Mouse (Mus musculus) stomach, postnatal 0 days (tissue): ENCODE results near the gene Gm10563. TPM values are rescaled to one million over a fixed set of nuclear protein-coding genes. Genes with fewer than 3 reads are reported as not detected.
"Not testable (repeated sequence)": the region's sequence is repeated elsewhere in the genome, so short reads cannot be mapped to it uniquely, and the experiment has no call there.

Experiments
- ATAC-seq: fragments of 200-750 bp; cut with Nextera tagmentation; 2 replicates; pipeline ENCODE4 v1.8.0; 2017; ENCODE audit not compliant: low FRiP score, low TSS enrichment
- DNase-seq: peaks from one replicate; pipeline ENCODE4 v3.0.0-alpha.2; 2016; ENCODE audit warnings: low spot score
- H3K27ac ChIP-seq: fragments of 300-500 bp; sonication (generic); replicated peaks from 2 replicates; pipeline ENCODE4 v1.5.1; 2014; ENCODE audit warnings: mild to moderate bottlenecking, control low read depth
- H3K27me3 ChIP-seq: fragments of 300-500 bp; sonication (generic); 2 replicates; pipeline ENCODE4 v1.6.1; 2014; ENCODE audit warnings: low read length; ENCODE audit not compliant: control insufficient read depth, insufficient read depth
- H3K36me3 ChIP-seq: fragments of 300-500 bp; sonication (generic); 2 replicates; pipeline ENCODE4 v1.6.1; 2014; ENCODE audit warnings: low read length, mixed read lengths; ENCODE audit not compliant: control insufficient read depth, insufficient read depth
- H3K4me1 ChIP-seq: fragments of 300-500 bp; sonication (generic); replicated peaks from 2 replicates; pipeline ENCODE4 v1.6.1; 2014; ENCODE audit warnings: antibody characterized with exemption; ENCODE audit not compliant: control insufficient read depth, insufficient read depth
- H3K4me2 ChIP-seq: fragments of 300-500 bp; sonication (generic); replicated peaks from 2 replicates; pipeline ENCODE4 v1.6.1; 2014; ENCODE audit warnings: low read depth, mild to moderate bottlenecking, control low read depth, moderate library complexity
- H3K4me3 ChIP-seq: fragments of 300-500 bp; sonication (generic); 2 replicates; pipeline ENCODE4 v1.5.1; 2014; ENCODE audit warnings: low read depth, low read length, control low read depth
- H3K9ac ChIP-seq: fragments of 300-500 bp; sonication (generic); 2 replicates; pipeline ENCODE4 v1.6.1; 2014; ENCODE audit warnings: mild to moderate bottlenecking, low read length, control low read depth, mixed read lengths
- H3K9me3 ChIP-seq: fragments of 300-500 bp; sonication (generic); 2 replicates; pipeline ENCODE4 v1.6.1; 2016; ENCODE audit warnings: low read length; ENCODE audit not compliant: control insufficient read depth
- CTCF ChIP-seq: IDR thresholded peaks from 2 replicates; pipeline ENCODE4 v1.5.1; 2016; ENCODE audit warnings: antibody characterized with exemption, low read depth, mild to moderate bottlenecking, moderate library complexity
- EP300 ChIP-seq: optimal IDR thresholded peaks from 2 replicates; pipeline ENCODE3; 2016; ENCODE audit warnings: antibody characterized with exemption
- WGBS: fragments of 180-500 bp; shearing (Covaris S2); extraction: QIAGEN DNeasy Blood & Tissue Kit; methylation state at CpG from one replicate; pipeline ENCODE4 v1.1.7; 2014; 5-methylcytosine and 5-hydroxymethylcytosine counted together
- polyA plus RNA-seq: library from polyadenylated mRNA; unstranded; fragments of >200 nt; fragmentation: Nextera tagmentation; extraction: Ambion mirVana; gene quantifications from 2 replicates; pipeline ENCODE4 v1.2.1, GENCODE M21; 2015

The Gm10563 gene
- polyA plus RNA-seq, 1 experiment from 2014 or later: not detected

DNA sequence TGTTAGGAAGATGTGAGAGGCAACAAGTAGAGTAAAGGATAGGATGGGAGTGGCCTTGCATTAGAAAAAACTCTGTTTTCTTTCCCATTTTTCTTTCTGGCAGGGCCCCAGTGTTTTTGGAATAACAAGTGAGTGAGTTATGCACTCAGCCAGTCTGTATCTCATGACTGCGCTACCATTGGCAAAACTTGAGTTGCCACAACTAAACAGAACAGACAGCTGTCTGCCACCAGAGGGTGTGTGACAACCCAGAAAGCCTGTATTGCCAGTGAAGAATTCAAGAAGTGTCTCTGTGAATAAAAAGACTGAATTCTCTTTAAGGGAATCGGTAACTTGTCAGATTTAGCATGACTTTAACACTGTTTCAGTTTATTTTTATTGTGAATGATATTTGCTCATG lies 30.8 kb upstream of the Gm10563 start:
- Histone ChIP-seq H3K9me3 (no peaks in the 10 kb centered on the region), H3K9ac (no peak overlapping the region), H3K36me3 (no peaks in the 10 kb centered on the region), H3K27me3 (no peaks in the 10 kb centered on the region), H3K4me2 (no peak overlapping the region), H3K4me3 (no peak overlapping the region), H3K27ac (no peak overlapping the region), H3K4me1 (no peaks in the 10 kb centered on the region)
- no peak for TF ChIP-seq EP300
- peak; percentile 70 for TF ChIP-seq CTCF
- 79% methylated on average over 2 of the region's 2 CpGs for WGBS
- no peak for ATAC-seq
- no peak for DNase-seq

DNA sequence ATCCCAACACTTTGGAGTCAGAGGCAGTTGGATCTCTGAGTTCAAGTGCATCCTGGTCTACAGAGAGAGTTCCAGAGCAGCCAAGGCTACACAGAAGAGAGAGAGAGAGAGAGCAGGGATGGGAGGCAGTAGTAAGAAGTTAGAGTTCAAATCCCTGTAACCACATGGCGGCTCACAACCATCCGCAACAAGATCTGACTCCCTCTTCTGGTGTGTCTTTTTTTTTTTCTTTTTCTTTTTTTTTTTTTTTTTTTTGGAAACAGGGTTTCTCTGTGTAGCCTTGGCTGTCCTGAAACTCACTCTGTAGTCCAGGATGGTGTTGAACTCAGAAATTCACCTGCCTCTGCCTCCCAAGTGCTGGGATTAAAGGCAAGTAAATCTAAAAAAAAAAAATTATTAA lies 26.9 kb upstream of the Gm10563 start:
- no peaks in the 10 kb centered on the region for H3K4me1 ChIP-seq
- WGBS: 51% methylated on average over 2 of the region's 2 CpGs
- no peak for TF ChIP-seq CTCF
- TF ChIP-seq EP300: no peak

DNA sequence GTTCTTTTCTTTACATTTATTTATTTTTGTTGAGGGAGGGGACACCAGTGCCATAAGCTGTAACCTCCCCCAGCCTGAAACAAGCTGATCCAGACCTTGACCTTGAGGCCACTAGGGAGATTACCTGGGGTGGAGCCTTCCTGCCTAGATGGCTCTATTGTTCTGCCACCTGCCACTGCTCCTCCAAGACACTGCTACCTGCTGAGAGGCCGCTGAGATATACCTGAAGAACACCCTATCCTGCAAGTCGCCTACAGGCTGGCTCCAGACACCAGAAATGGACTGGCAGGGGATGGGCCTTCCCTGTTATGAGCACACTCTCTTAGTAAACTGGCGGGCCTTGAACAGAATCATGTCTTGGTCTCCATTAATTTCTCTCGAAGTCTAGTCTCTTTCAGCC lies 25.0 kb upstream of the Gm10563 start:
- H3K9ac ChIP-seq, H3K36me3 ChIP-seq, H3K9me3 ChIP-seq, H3K4me1 ChIP-seq, H3K4me3 ChIP-seq, DNase-seq, H3K27ac ChIP-seq, ATAC-seq, H3K27me3 ChIP-seq, H3K4me2 ChIP-seq: not testable (repeated sequence)
- 73% methylated on average over 4 of the region's 4 CpGs for WGBS

More for the DNA sequence above, 26.9 kb upstream of the Gm10563 start:
- no peak for ATAC-seq
- Histone ChIP-seq H3K36me3 (no peaks in the 10 kb centered on the region), H3K9me3 (no peaks in the 10 kb centered on the region), H3K4me2 (no peak overlapping the region), H3K4me3 (no peak overlapping the region), H3K27me3 (no peaks in the 10 kb centered on the region), H3K27ac (no peak overlapping the region), H3K9ac (no peak overlapping the region)
- DNase-seq: no peak

DNA sequence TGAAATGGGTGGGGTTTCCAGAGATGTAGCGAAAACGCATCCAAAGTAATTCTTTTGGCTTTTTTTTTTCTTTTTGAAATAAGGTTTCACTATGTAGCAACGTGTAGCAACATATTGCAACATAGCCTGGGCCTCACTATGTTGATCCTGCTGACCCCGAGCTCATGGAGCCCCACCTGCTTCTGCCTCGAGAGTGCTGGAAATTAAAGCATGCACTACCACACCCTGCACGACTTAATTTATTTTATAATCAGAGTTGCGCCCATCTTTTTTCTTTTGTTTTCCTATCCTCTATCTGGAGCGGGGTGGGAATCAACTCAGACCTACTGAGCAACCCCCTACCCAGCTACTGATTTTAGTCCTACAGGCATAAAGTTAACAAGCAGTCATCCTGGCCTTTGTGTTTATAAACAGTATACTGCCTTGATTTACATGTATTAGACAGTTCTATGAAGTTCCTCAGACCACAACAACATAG lies 24.4 kb upstream of the Gm10563 start:
- Histone ChIP-seq H3K9me3 (no peaks in the 10 kb centered on the region), H3K9ac (no peak overlapping the region), H3K4me1 (no peaks in the 10 kb centered on the region), H3K36me3 (no peaks in the 10 kb centered on the region), H3K27me3 (no peaks in the 10 kb centered on the region), H3K27ac (peak overlapping the region; percentile 84), H3K4me2 (peak overlapping the region; percentile 91), H3K4me3 (peak overlapping the region; percentile 88)
- WGBS: 2% methylated on average over 8 of the region's 8 CpGs
- DNase-seq (no peak), ATAC-seq (peak; percentile 33; the same call in 1 of the 2 replicates)
- no peak for TF ChIP-seq CTCF
- TF ChIP-seq EP300: no peak

DNA sequence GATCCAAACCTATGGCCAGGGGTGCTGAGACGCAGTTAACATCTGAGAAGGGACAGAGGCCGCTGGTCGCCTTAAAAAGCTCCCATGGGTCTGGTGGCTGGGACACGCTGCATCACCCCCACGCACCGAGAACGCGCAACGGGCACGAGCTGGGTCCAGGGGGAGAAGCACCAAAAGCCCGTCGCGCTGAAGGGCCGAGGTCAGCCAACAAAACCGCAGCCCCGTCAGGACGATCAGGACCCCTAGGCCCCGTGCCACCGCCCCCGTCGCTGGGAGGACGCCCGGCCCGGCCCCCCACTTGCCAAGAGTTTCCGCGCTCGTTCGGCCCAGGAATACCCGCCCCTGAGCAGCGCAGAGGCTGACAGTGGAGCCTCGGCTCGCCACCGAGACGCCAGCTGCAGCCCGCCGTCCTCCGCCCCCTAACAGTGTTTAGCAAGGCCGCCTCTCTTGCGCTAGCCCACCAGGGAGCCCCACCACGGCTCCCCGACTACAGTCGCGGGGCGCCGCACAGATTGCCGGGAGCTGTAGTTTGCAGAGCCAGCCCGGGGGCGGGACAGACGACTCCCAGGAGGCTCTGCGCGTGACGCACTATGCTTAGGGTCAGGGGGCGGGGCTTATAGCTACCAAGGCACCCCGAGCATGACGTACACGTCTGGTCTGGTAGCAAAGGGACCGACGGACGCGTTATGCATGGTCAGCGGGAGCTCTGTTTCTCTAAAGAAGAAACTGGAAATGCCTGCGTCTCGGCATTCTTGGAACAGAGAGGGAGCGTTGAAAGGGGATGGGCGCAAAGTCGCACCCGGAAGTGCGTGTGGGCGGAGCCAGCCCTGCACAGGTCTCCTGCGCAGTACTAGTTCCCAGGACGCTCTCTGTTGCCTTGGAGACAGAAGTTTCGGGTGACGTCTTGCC lies 23.7 kb upstream of the Gm10563 start, which contains the start of gene Mib2:
Gene Mib2, minus strand, starts transcription at position 510 of the 909 bp plus-strand sequence.
- no peaks in the 10 kb centered on the region for H3K36me3 ChIP-seq
- peak; percentile 35; the same call in 1 of the 2 replicates for TF ChIP-seq CTCF
- TF ChIP-seq EP300: no peak
- H3K27ac ChIP-seq: peak within 1 kb of the TSS; percentile 84
- DNase-seq (peak; percentile 97), ATAC-seq (peak; percentile 98)
- no peaks in the 10 kb centered on the region for H3K27me3 ChIP-seq
- no peaks in the 10 kb centered on the region for H3K4me1 ChIP-seq
- H3K4me2 ChIP-seq: peak within 1 kb of the TSS; percentile 91
- H3K4me3 ChIP-seq: peak within 1 kb of the TSS; percentile 88
- H3K9me3 ChIP-seq: no peaks in the 10 kb centered on the region
- peak within 1 kb of the TSS; percentile 89 for H3K9ac ChIP-seq
- WGBS: under 1% methylated on average over 72 of the region's 73 CpGs

DNA sequence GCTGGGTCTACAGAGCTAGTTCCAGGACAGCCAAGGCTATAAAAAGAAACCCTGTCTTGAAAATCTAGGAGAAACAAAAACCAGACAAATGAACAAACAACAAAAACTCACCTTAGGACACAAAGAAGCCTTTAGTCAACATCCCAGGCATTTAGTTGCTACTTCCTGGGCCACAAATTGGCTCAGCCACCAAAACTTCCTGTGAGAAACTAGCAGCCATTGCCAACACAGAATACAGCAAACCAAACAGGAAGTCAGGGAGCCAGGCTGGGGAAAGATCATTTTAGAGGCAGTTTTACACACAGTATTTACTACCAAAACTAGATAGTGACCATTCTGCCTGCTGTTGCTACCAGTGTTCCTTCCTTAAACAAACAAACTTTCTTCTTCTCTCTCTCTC lies 21.7 kb upstream of the Gm10563 start:
- H3K27ac ChIP-seq: no peak overlapping the region
- TF ChIP-seq CTCF: no peak
- TF ChIP-seq EP300: no peak
- no peak overlapping the region for H3K9ac ChIP-seq
- no peak for ATAC-seq
- H3K4me3 ChIP-seq: no peak overlapping the region
- H3K27me3 ChIP-seq: no peaks in the 10 kb centered on the region
- no peaks in the 10 kb centered on the region for H3K9me3 ChIP-seq
- no peak for DNase-seq
- H3K4me2 ChIP-seq: no peak overlapping the region
- H3K36me3 ChIP-seq: no peaks in the 10 kb centered on the region
- H3K4me1 ChIP-seq: no peaks in the 10 kb centered on the region
